Mouse (Mus musculus): ENCODE measurements around the gene Tas1r3. TPM values are rescaled to one million over a fixed set of nuclear protein-coding genes. Genes with fewer than 3 reads are reported as not detected.

The Tas1r3 gene
- total RNA-seq, 2 experiments from 2014 or later = 0.33 to 0.44 TPM

DNA sequence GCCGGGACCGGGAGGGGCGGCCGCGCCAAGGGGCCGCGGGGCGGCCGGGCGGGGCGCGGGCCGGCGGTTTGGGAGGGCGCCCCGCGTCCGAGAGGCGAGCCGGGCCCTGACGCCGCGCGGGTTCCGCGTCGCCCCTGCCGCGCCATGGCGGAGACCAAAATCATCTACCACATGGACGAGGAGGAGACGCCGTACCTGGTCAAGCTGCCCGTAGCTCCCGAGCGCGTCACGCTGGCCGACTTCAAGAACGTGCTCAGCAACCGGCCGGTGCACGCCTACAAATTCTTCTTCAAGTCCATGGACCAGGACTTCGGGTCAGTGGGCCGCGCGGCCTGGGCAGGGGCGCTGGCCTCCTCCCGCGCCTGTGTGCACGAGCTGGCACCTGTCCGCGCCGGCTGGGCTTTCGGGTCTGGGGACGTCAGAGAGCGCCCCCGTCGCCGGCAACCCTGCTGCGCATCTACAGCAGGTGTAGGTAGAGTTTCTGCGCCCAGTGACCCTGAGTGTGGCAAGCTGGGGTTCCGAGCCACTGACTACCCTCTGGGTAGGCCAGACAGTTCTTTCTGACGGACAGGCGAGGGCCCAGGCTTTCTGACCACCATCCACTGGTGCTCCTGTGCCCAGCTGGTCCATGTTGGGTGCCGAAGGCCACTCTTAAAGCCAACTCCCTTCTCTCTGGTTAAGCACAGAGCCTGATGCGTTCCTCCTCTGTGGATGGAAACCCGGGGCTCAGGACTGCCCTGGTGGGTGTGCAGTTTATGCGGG lies 15.4 kb downstream of the Tas1r3 start:
- peak overlapping the region; percentile 89 for H3K27ac ChIP-seq
- TF ChIP-seq CTCF (conservative IDR thresholded peaks at IDR 0.05) = no peak

DNA sequence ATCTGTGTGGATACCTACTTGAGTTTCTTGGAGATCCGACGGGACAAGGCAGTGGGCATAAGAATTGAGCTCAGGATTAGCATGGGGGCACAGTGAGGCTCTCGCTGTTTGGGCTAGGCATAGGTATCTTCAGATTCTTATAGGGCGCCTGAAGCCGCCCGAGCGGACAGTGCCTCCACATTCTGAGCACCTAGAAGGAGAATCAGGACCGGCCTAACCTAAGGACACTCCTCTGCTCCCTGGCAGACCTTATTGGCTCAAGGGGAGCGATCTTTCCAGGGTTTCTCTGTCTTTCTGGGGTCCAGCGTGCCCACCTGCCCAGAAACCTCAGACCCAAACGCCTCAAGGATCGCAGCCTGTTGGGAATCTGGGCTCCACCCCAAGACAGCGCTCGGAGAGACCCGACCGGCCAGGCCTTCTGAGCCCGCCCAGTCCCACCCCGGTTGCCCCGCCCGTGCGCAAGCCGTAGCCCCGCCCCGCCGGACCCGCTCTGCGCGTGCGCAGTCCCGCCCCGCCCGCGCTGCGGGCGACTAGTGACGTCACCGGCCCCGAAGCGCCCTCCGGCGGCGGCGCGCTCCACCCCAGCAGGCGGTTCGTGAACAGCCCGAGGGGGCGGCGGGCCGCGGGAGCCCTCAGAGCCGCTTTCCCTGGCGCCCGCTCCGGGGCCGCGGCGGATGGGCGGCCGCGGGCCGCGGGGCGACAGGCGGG lies 16.1 kb downstream of the Tas1r3 start, which contains the start of gene Dvl1:
TSS of gene Dvl1 (plus strand) at position 532 of the 708 bp plus-strand sequence.
- Histone ChIP-seq H3K4me3 (peak within 1 kb of the TSS; percentile 91), H3K27ac (peak within 1 kb of the TSS; percentile 97)
- peak; percentile 60 for TF ChIP-seq CTCF (conservative IDR thresholded peaks at IDR 0.05)
- peak; percentile 92 to 97 for DNase-seq (ENCODE audit: low spot score in 2 of 2)

More for the DNA sequence above, 15.4 kb downstream of the Tas1r3 start:
- no peak for DNase-seq (ENCODE audit: low spot score in 2 of 2)
- H3K4me3 ChIP-seq = peak overlapping the region; percentile 91

DNA sequence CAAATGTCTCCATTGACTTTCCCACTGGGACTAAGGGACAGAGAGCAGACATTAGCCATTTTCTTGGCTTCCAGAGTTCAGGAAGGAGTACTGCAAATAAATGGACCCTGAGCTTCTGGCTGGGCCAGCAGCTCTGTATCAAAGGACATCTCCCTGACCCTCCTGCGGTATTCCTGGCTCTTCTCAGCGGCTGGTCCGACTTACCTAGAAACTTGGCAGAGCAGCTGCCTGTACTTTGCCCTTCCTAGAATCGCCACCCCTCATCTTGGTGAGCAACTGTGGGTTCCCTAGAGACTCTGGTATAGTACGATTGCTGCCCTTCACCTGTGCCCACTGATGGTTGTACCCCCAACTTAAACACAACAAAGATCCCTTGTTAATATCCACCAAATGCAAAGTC lies 19.9 kb downstream of the Tas1r3 start:
- H3K27ac ChIP-seq = no peak overlapping the region
- no peak for TF ChIP-seq CTCF (conservative IDR thresholded peaks at IDR 0.05)
- no peak overlapping the region for H3K4me3 ChIP-seq
- no peak for DNase-seq (ENCODE audit: low spot score in 2 of 2)

DNA sequence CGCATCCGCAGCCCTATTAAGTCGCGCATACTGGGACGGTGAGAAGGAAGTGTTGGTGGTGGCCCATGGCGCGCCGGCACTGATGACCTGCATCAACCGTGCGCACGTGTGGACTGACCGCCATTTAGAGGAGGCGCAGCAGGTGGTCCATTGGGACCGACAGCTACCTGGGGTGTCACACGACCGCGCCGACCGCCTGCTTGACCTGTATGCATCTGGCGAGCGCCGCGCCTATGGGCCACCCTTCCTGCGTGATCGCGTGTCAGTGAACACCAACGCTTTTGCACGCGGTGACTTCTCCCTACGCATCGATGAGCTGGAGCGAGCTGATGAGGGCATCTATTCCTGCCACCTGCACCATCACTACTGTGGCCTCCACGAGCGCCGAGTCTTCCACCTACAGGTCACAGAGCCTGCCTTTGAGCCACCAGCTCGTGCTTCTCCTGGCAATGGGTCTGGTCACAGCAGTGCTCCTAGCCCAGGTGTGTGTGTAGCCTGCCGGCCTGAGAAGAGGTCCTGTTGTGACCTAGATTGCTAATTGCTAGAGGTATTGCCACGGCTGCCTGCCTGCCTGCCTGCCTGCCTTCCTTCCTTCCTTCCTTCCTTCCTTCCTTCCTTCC lies 21.4 kb downstream of the Tas1r3 start:
- no peak for DNase-seq (ENCODE audit: low spot score in 2 of 2)
- TF ChIP-seq CTCF (conservative IDR thresholded peaks at IDR 0.05) = no peak
- Histone ChIP-seq H3K27ac (no peak overlapping the region), H3K4me3 (no peak overlapping the region)

DNA sequence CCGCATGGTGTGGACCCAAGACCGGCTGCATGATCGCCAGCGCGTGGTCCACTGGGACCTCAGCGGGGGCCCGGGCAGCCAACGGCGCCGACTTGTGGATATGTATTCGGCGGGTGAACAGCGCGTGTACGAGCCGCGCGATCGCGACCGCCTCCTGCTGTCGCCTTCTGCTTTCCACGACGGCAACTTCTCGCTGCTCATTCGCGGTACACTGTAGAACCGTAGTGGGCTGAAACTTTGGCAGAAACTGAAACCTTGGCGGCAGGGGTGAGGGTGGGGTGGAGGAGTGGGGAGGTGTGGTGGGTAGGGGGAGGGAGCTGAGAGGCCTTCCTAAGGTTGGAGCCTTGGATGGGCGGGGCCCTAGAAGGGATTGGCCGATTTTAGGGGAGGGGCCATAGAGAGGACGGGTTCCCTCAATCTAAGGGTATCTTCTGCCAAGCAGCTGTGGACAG lies 22.1 kb downstream of the Tas1r3 start:
- H3K4me3 ChIP-seq = peak overlapping the region; percentile 45
- H3K27ac ChIP-seq = peak overlapping the region; percentile 18; the same call in 1 of the 2 replicates
- TF ChIP-seq CTCF (conservative IDR thresholded peaks at IDR 0.05) = peak; percentile 57
- DNase-seq (ENCODE audit: low spot score in 2 of 2) = no peak

DNA sequence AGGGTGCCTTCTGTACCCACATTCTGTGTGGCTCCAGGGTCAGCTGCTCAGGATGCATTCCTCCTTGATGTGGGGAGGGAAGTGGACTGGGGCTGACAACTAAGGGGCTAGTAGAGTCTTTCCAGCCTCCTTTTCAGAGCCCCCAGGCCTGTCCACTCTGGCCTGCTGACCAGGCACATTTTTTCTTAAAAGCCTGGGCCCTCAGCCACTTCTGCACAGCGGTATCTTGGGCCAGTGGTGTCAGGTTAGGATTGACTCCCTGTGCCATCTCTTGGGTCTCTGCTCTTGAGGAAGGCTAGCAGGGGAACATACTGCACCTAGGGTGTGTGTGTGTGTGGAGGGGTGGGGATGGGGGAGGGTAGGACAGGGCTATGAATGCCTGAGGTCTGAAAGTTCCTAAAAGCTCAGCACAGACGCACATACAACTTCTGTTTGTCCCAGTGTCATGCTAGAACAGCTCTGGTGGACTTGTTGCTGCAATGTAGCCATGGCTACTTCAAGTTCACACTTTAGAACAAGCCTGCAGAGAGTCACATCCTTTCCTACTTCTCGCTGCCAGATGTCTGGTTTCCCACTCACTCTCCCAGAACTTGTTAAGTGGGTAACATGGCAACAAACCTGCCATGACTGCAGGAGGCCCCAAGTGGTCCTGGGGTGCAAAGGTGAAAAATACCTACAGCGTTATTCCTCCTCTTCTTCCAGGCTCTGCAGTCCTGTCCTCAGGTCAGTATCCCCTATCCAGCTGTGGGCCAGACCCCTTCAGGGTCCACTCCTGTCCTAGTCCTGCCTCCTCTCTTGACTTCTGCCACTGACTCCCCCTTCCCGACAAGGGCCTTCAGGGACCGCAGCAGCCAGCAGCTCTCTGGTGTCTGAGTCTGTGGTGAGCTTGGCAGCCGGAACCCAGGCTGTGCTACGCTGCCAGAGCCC lies 22.8 kb downstream of the Tas1r3 start:
- no peak for TF ChIP-seq CTCF (conservative IDR thresholded peaks at IDR 0.05)
- peak overlapping the region; percentile 61 for H3K27ac ChIP-seq
- H3K4me3 ChIP-seq = peak overlapping the region; percentile 45
- DNase-seq (ENCODE audit: low spot score in 2 of 2) = no peak

DNA sequence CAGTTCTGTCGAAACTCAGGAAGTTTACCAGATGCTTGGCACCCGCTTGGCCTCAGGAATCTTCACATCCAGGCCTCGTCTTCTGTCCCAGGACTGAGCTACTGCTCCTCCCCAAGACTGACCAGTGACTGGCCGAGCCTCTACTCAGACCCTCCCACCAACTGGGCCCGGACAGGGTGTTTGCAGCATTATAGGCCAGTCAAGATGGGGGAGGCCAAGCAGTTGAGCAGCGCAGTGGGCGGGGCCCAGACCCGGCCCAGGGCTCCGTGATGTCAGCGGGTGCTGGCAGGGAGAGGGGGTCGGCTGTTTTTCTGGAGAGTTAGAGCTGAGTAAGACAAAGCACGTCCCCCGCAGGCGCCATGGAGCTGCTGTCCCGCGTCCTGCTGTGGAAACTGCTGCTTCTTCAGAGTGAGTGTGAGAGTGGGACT lies 23.7 kb downstream of the Tas1r3 start, which contains the start of gene Mxra8:
TSS of gene Mxra8 (plus strand) at position 198 of the 428 bp plus-strand sequence.
- peak within 1 kb of the TSS; percentile 45; the same call in 1 of the 2 replicates for H3K4me3 ChIP-seq
- DNase-seq (ENCODE audit: low spot score in 2 of 2) = no peak
- TF ChIP-seq CTCF (conservative IDR thresholded peaks at IDR 0.05) = no peak
- H3K27ac ChIP-seq = peak within 1 kb of the TSS; percentile 61

DNA sequence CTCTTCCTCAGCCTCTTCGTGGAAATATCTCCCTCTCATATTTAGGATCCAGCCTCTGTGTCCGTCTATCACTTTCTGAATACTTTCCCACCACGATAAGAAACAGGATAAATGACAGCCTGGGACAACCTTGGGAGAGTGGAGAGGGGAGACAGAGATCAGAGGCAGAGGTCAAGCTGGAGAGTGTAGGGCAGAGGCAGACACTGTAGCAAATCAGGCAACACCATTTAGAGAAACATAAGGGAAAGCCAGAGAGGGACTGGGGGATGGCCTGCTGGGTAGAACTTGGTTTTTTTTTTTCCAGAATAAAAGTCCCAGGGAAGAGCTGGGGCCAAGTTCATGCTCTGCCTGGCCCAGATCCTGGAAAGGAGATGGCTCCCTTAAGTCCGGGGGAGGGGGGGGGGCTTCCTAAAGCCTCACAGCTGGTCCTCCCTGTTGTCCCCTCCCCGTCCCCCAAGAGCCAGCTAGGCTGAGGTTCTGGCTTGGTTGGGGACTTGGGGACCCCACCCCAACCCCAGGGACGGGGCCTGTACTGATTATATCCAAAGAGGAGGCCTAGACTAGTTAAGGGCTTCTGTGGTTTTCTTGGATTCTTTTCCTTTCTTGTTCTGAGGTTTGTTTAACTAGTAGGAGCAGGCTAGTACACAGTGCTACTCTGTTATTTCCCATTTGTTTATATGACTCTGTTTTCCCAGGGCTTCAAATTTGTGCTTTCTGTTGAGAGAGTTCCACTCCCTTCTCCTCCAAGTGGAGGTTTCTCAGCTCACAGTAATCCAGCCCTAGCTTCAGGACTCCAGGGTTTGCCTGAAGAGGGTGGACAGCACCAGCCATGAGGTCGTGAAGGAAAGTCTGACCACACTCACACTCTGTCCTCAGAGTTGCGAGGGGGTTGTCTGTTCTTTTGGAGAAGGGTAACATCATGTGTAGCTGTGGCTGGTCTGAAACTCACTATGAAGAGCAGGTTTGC lies 24.7 kb downstream of the Tas1r3 start:
- DNase-seq (ENCODE audit: low spot score in 2 of 2) = no peak
- TF ChIP-seq CTCF (conservative IDR thresholded peaks at IDR 0.05) = no peak
- peak overlapping the region; percentile 39; the same call in 1 of the 2 replicates for H3K27ac ChIP-seq
- H3K4me3 ChIP-seq = no peak overlapping the region

DNA sequence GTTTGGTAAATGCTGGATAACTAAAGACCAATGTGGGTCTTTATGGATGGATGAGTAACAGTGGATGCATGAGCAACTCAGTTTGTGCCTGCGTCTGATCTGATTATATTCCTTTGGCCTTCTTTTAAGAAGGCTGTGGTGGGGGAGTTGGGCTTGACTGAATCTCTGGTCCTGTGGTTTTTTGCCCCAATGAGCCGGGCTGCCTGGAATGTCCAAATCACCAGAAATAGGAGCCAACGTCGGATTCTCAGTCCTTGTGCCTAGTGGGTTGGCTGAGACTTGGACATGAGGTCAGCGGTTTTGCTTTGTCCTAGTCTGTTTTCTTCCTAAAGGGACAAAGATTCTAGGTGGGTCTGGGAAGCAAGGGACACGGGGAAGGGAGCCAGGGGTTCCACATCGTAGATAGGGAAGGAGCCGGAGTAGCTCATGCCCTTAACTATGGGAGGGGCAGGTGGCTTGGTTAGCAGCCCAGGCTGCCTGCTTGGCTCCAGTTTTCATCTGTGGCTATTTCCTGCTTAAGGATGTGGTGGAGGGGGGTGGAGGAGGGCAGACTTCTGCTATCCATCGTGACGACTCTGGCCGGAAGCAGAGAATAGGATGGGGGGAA lies 25.7 kb downstream of the Tas1r3 start:
- peak overlapping the region; percentile 32; the same call in 1 of the 2 replicates for H3K27ac ChIP-seq
- no peak overlapping the region for H3K4me3 ChIP-seq
- no peak for TF ChIP-seq CTCF (conservative IDR thresholded peaks at IDR 0.05)
- DNase-seq (ENCODE audit: low spot score in 2 of 2) = no peak

DNA sequence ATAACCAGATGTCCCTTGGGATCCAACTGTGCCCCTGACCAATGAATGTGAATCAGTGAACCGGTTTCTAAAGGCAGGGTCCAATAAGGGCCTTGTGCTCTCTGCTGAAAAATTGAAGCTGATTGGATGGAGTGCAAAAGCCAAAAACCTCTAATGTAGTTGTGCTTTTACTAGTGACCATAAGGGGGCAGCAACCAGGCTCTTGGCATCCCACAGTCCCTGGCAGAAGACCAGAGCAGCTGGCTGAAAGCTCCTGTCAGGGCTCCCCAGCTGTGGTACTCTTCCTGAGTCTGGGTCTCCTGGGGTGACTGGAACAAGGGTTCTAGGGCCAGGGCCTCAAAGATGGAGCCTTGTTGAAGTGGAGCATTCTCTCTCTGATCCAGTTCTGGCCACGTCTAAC lies 29.3 kb downstream of the Tas1r3 start:
- H3K4me3 ChIP-seq = no peak overlapping the region
- H3K27ac ChIP-seq = peak overlapping the region; percentile 79
- peak; percentile 74 to 80 for DNase-seq (ENCODE audit: low spot score in 2 of 2)
- peak; percentile 87 for TF ChIP-seq CTCF (conservative IDR thresholded peaks at IDR 0.05)

All from layer of hippocampus, adult 2 months (tissue).